Mouse (Mus musculus) limb, embryonic 15.5 days (tissue): ENCODE results near the gene Cadm1. TPM values are rescaled to one million over a fixed set of nuclear protein-coding genes. Genes with fewer than 3 reads are reported as not detected.

ENCODE experiments used
- ATAC-seq: fragments of 200-750 bp; cut with Nextera tagmentation; 2 replicates; pipeline ENCODE4 v1.8.0; 2017; ENCODE audit warnings: low read depth, moderate TSS enrichment; ENCODE audit not compliant: insufficient number of reproducible peaks, low FRiP score, low TSS enrichment
- H3K27ac ChIP-seq: fragments of 300-500 bp; sonication (generic); 2 replicates; pipeline ENCODE4 v1.5.1; 2015; ENCODE audit warnings: moderate library complexity, mild to moderate bottlenecking, inconsistent platforms
- H3K27me3 ChIP-seq: fragments of 300-500 bp; sonication (generic); 2 replicates; pipeline ENCODE4 v1.6.1; 2015; ENCODE audit warnings: inconsistent platforms
- H3K36me3 ChIP-seq: fragments of 300-500 bp; sonication (generic); 2 replicates; pipeline ENCODE4 v1.6.1; 2015; ENCODE audit warnings: inconsistent platforms
- H3K4me1 ChIP-seq: fragments of 300-500 bp; sonication (generic); 2 replicates; pipeline ENCODE4 v1.6.1; 2015; ENCODE audit warnings: inconsistent platforms
- H3K4me2 ChIP-seq: fragments of 300-500 bp; sonication (generic); 2 replicates; pipeline ENCODE4 v1.6.1; 2015; ENCODE audit warnings: mild to moderate bottlenecking, inconsistent platforms
- H3K4me3 ChIP-seq: fragments of 300-500 bp; sonication (generic); 2 replicates; pipeline ENCODE4 v1.5.1; 2015; ENCODE audit warnings: mild to moderate bottlenecking, inconsistent platforms
- H3K9ac ChIP-seq: fragments of 300-500 bp; sonication (generic); 2 replicates; pipeline ENCODE4 v1.6.1; 2015; ENCODE audit warnings: inconsistent platforms
- H3K9me3 ChIP-seq: fragments of 300-500 bp; sonication (generic); 2 replicates; pipeline ENCODE4 v1.6.1; 2016; ENCODE audit warnings: inconsistent platforms
- WGBS: fragments of 180-500 bp; shearing (Covaris S2); methylation state at CpG from one replicate; pipeline ENCODE4 v1.1.7; 2015; 5-methylcytosine and 5-hydroxymethylcytosine counted together
- polyA plus RNA-seq: library from polyadenylated mRNA; unstranded; fragments of >200 nt; fragmentation: Nextera tagmentation; extraction: Ambion mirVana; gene quantifications from 2 replicates; pipeline ENCODE4 v1.2.1, GENCODE M21; 2015

Gene Cadm1
- polyA plus RNA-seq, 1 experiment from 2014 or later, result 30.0 TPM

DNA sequence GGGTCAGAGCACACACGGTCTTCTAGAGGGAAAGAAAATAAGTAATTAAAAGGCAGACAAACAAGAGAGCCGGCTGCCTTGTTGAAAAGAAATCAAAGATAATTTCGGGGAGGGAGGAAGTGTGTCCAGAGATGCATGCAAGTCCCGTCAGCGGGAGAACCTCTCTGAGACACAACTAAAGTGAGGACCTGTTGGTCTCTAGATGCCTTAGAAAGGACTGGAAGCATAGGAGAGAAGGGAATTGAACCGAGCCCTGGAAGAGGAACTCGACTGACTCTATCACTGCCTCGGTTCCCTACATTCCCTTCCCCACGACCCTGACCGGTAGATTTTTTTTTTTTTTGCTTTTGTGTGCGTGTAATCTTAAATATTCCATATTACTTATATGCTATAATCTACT lies 791 bp upstream of the Cadm1 start:
- H3K4me3 ChIP-seq, result peak overlapping the region; percentile 71
- H3K4me1 ChIP-seq, result peaks cover 25% of the 10 kb centered on the region
- H3K4me2 ChIP-seq, result peak overlapping the region; percentile 98
- WGBS, result 5% methylated on average over 11 of the region's 11 CpGs
- ATAC-seq, result no peak
- peak overlapping the region; percentile 85; the same call in 1 of the 2 replicates for H3K27ac ChIP-seq
- H3K9ac ChIP-seq, result no peak overlapping the region
- no peaks in the 10 kb centered on the region for H3K9me3 ChIP-seq
- no peaks in the 10 kb centered on the region for H3K36me3 ChIP-seq
- H3K27me3 ChIP-seq, result peaks cover 26% of the 10 kb centered on the region

DNA sequence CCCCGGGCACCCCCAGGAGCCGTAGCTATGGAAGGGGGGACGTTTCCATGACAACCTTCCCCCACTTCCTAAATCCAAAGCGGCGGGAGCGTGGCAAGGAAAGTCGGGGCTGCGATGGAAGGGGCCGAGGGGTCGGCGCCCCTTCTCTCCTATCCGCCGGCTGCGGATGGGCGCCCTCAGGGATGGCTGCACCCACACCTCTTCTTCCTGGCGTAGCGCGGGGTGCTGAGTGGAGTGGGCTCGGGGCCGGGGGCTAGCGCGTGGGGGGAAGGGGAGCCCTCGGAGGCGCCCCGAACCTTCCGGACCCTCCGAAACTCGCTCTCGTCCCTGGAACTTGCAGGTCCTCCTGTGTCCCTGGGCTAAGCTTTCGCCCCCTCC lies 560 bp downstream of the Cadm1 start:
- WGBS, result under 1% methylated on average over 22 of the region's 30 CpGs
- Histone ChIP-seq H3K27ac (peak overlapping the region; percentile 77), H3K9ac (peak overlapping the region; percentile 52), H3K4me3 (peak overlapping the region; percentile 71), H3K36me3 (no peaks in the 10 kb centered on the region), H3K9me3 (no peaks in the 10 kb centered on the region), H3K4me1 (peaks cover 25% of the 10 kb centered on the region), H3K4me2 (peak overlapping the region; percentile 98), H3K27me3 (peaks cover 26% of the 10 kb centered on the region)
- ATAC-seq, result no peak

GRCm38 (mm10) chr9:47530922-47531850 lies 1.2 kb downstream of the Cadm1 start:
- peak overlapping the region; percentile 98 for H3K4me2 ChIP-seq
- no peak for ATAC-seq
- H3K9me3 ChIP-seq, result no peaks in the 10 kb centered on the region
- under 1% methylated on average over 110 of the region's 110 CpGs for WGBS
- H3K27me3 ChIP-seq, result peaks cover 29% of the 10 kb centered on the region
- H3K4me3 ChIP-seq, result peak overlapping the region; percentile 71
- H3K9ac ChIP-seq, result peak overlapping the region; percentile 52
- peak overlapping the region; percentile 77; the same call in 1 of the 2 replicates for H3K27ac ChIP-seq
- no peaks in the 10 kb centered on the region for H3K36me3 ChIP-seq
- peaks cover 25% of the 10 kb centered on the region for H3K4me1 ChIP-seq

- Histone ChIP-seq H3K27me3 (peaks cover 29% of the 10 kb centered on the region), H3K4me1 (peaks cover 25% of the 10 kb centered on the region), H3K36me3 (no peaks in the 10 kb centered on the region), H3K27ac (no peak overlapping the region), H3K4me3 (peak overlapping the region; percentile 71), H3K9me3 (no peaks in the 10 kb centered on the region), H3K9ac (no peak overlapping the region), H3K4me2 (peak overlapping the region; percentile 98)
- 6% methylated on average over 20 of the region's 20 CpGs for WGBS
- ATAC-seq, result no peak
These were observed 2.4 kb downstream of the Cadm1 start for GRCm38 (mm10) chr9:47532215-47532865.

- WGBS, result 32% methylated on average over 8 of the region's 8 CpGs
- H3K27ac ChIP-seq, result no peak overlapping the region
- ATAC-seq, result no peak
- peaks cover 29% of the 10 kb centered on the region for H3K27me3 ChIP-seq
- no peak overlapping the region for H3K4me3 ChIP-seq
- H3K9ac ChIP-seq, result no peak overlapping the region
- no peak overlapping the region for H3K4me2 ChIP-seq
- no peaks in the 10 kb centered on the region for H3K36me3 ChIP-seq
- H3K4me1 ChIP-seq, result peaks cover 25% of the 10 kb centered on the region
- H3K9me3 ChIP-seq, result no peaks in the 10 kb centered on the region
These were observed 3.5 kb downstream of the Cadm1 start for GRCm38 (mm10) chr9:47533461-47533860.

- Histone ChIP-seq H3K4me3 (no peak overlapping the region), H3K9ac (no peak overlapping the region), H3K27me3 (peaks cover 30% of the 10 kb centered on the region), H3K36me3 (no peaks in the 10 kb centered on the region), H3K27ac (no peak overlapping the region), H3K4me1 (peaks cover 25% of the 10 kb centered on the region), H3K4me2 (no peak overlapping the region), H3K9me3 (no peaks in the 10 kb centered on the region)
- 88% methylated on average over 11 of the region's 11 CpGs for whole genome bisulfite sequencing
- ATAC-seq, result no peak
These were observed 4.9 kb downstream of the Cadm1 start for GRCm38 (mm10) chr9:47534573-47535475.

- no peak overlapping the region for H3K27ac ChIP-seq
- no peak overlapping the region for H3K4me2 ChIP-seq
- 27% methylated on average over 7 of the region's 7 CpGs for WGBS
- H3K4me3 ChIP-seq, result no peak overlapping the region
- no peak for ATAC-seq
- no peaks in the 10 kb centered on the region for H3K9me3 ChIP-seq
- H3K9ac ChIP-seq, result no peak overlapping the region
- H3K27me3 ChIP-seq, result peaks cover 28% of the 10 kb centered on the region
- no peaks in the 10 kb centered on the region for H3K36me3 ChIP-seq
- peaks cover 16% of the 10 kb centered on the region for H3K4me1 ChIP-seq
These were observed 15.3 kb downstream of the Cadm1 start for GRCm38 (mm10) chr9:47545245-47545644.

- H3K36me3 ChIP-seq, result no peaks in the 10 kb centered on the region
- WGBS, result 13% methylated on average over 12 of the region's 12 CpGs
- H3K4me2 ChIP-seq, result peak overlapping the region; percentile 28
- no peak overlapping the region for H3K27ac ChIP-seq
- peaks cover 16% of the 10 kb centered on the region for H3K4me1 ChIP-seq
- ATAC-seq, result no peak
- peaks cover 28% of the 10 kb centered on the region for H3K27me3 ChIP-seq
- no peak overlapping the region for H3K9ac ChIP-seq
- no peak overlapping the region; the same call in 1 of the 2 replicates for H3K4me3 ChIP-seq
- no peaks in the 10 kb centered on the region for H3K9me3 ChIP-seq
These were observed 15.7 kb downstream of the Cadm1 start for GRCm38 (mm10) chr9:47545667-47546066.

DNA sequence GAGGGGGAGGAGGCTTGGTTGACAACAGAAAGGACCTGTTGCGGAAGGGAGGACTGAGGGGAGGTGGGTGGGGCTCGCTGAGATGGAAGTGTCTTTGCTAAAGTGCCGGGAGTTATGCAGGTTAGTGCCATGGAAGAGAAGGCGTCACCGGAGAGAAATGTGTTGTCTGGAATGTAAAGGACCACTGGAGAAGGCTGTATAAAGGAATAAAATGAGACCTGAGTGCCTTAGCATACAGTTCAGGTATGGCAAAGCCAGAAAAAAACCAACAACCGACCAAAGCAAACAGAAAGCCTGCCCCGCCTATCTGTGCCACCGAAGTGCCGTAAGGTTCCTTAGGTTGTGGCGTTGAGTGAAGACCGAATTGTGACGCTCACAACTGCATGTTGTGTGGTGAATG lies 18.4 kb downstream of the Cadm1 start:
- no peaks in the 10 kb centered on the region for H3K36me3 ChIP-seq
- H3K4me3 ChIP-seq, result no peak overlapping the region
- peaks cover 16% of the 10 kb centered on the region for H3K4me1 ChIP-seq
- WGBS, result 91% methylated on average over 12 of the region's 12 CpGs
- H3K4me2 ChIP-seq, result no peak overlapping the region
- H3K27ac ChIP-seq, result no peak overlapping the region
- no peak overlapping the region for H3K9ac ChIP-seq
- H3K27me3 ChIP-seq, result peaks cover 26% of the 10 kb centered on the region
- no peaks in the 10 kb centered on the region for H3K9me3 ChIP-seq
- no peak for ATAC-seq

DNA sequence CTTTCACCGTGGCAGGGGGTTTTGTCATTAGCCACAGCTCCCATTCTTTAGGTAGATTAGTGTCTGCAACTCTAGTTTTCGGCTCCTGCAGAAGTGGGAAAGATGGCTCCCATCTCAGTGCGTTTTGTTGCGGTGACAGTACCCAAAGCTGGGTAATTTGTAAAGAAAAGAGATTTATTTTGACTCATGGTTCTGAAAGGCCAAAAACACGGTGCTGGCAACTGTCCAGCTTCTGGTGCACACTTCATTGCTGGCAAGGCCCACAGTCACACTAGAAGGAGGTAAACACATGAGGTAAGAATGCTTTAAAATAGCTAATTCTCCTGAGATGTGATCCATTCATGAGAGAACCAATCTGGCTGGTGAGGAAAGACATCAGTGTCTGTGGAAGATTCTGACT lies 18.9 kb downstream of the Cadm1 start:
- Histone ChIP-seq H3K4me2 (no peak overlapping the region), H3K4me3 (no peak overlapping the region)
- 94% methylated on average over 5 of the region's 5 CpGs for WGBS

DNA sequence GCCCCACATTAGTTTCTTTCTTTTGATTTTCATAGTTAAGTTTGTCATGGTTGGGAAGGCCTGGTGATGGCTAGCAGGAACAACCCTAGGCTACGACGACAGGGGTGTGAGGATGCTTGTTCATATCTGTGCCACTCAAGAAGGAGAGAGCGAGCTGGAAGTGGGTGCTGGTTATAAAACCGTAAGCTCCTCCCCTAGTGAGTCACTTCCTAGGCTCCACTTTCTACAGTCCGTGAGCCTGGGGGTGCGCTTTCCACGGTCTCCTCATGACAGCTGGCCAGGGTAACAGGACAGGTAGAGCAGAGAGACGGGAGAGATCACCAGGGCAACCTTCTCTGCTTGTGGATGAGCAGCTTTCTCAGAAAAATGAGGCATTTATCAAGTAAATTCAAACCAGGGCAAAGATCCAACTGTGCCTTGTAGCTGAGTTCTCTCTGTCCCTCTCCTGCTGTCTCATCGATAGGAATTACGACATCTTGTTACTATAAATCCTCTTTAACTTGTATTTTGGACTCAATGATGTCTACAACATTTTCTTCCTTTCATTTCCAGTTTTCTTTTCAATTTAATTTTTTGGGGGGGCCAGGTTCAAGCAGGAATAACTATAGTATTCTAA lies 23.1 kb downstream of the Cadm1 start:
- Histone ChIP-seq H3K4me1 (peaks cover 4% of the 10 kb centered on the region; the same call in 1 of the 2 replicates), H3K36me3 (no peaks in the 10 kb centered on the region), H3K9ac (no peak overlapping the region), H3K4me2 (no peak overlapping the region), H3K27ac (no peak overlapping the region), H3K27me3 (no peaks in the 10 kb centered on the region), H3K4me3 (no peak overlapping the region), H3K9me3 (no peaks in the 10 kb centered on the region)
- WGBS, result 80% methylated on average over 10 of the region's 10 CpGs
- ATAC-seq, result no peak

More for the DNA sequence above, 18.9 kb downstream of the Cadm1 start:
- H3K4me1 ChIP-seq, result peaks cover 15% of the 10 kb centered on the region
- H3K9ac ChIP-seq, result no peak overlapping the region
- no peaks in the 10 kb centered on the region for H3K9me3 ChIP-seq
- ATAC-seq, result no peak
- H3K27ac ChIP-seq, result no peak overlapping the region
- H3K27me3 ChIP-seq, result peaks cover 21% of the 10 kb centered on the region
- H3K36me3 ChIP-seq, result no peaks in the 10 kb centered on the region
